8 mouse cellular contexts compared by ENCODE assay signal in the genomic region with DNA sequence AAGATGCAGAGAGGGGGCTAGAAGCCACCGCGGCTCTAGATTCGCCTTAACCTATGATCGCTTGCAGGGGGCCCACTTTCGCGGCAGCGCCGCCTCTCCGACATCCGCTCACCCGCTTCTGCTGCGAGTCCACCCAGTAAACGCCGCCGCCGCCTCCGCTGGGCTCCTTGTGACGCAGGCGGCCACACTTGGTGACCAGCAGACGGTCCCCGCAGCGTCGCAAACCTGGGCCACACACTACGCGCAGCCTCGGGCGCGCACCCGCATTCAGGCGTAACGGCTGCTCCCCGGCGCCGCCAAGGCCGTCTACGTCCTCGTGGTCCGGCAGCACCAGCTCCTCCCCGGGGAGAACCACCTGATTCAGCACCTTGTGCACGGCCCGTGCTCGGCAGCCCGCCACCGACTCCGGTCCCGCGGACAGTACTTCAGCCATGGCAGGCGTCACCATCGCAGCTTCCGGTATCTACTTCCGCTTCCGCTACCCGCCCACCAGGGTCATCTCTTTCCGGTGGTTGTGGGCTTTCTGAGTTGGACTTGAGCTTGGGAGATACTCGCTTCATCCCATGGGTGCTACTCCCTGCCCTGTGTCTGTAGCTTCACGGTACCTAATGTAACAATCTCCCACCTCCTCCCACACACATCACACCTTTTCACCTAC. TPM values are rescaled to one million over a fixed set of nuclear protein-coding genes. Genes with fewer than 3 reads are reported as not detected.
A peak's percentile ranks its signal among the peaks of the same experiment; 100 is the strongest.
DNase-seq lines count a peak whose midpoint lies in the region; ATAC-seq and TF ChIP-seq lines count a peak whose summit lies in the region.

No protein-coding gene starts in this region.

- intact Hi-C loops in heart, postnatal 10 days (cut with DNase I), result no loop called here

- TF ChIP-seq EP300 in ES-Bruce4 (IDR thresholded peaks at IDR 0.05; ENCODE audit: insufficient read depth, low read depth, low read length), result no peak
- TF ChIP-seq EP300 in stomach, postnatal 0 days (optimal IDR thresholded peaks at IDR 0.05), result no peak

- 1% methylated on average over 56 of the region's 56 CpGs for WGBS in forebrain, embryonic 13.5 days
- under 1% methylated on average over 56 of the region's 56 CpGs for WGBS in liver, embryonic 16.5 days (ENCODE audit: insufficient replicate concordance)
- under 1% methylated on average over 56 of the region's 56 CpGs for WGBS in neural tube, embryonic 12.5 days
- under 1% methylated on average over 56 of the region's 56 CpGs for WGBS in stomach, postnatal 0 days

- TF ChIP-seq POLR2A in ES-Bruce4 (IDR thresholded peaks at IDR 0.05; ENCODE audit: insufficient read depth, low read length), result peak; percentile 77

- DNase-seq in heart, postnatal 10 days, result peak; percentile 88 to 93
- peak; percentile 86 to 92 for DNase-seq in kidney, postnatal 4 days
- DNase-seq in stomach, postnatal 0 days (ENCODE audit: low spot score), result peak; percentile 85

- peak overlapping the region; percentile 87 for H3K4me3 ChIP-seq in ES-Bruce4 (ENCODE audit: low read depth, low read length)
- H3K4me3 ChIP-seq in forebrain, embryonic 13.5 days, result peak overlapping the region; percentile 90
- peak overlapping the region; percentile 88 for H3K4me3 ChIP-seq in liver, embryonic 16.5 days (ENCODE audit: low read depth, low read length)
- peak overlapping the region; percentile 93 for H3K4me3 ChIP-seq in neural tube, embryonic 12.5 days
- H3K4me3 ChIP-seq in stomach, postnatal 0 days (ENCODE audit: low read depth, low read length), result peak overlapping the region; percentile 86

- H3K4me2 ChIP-seq in forebrain, embryonic 13.5 days, result peak overlapping the region; percentile 80
- H3K4me2 ChIP-seq in liver, embryonic 16.5 days (ENCODE audit: low read depth, low read length), result peak overlapping the region; percentile 79
- H3K4me2 ChIP-seq in neural tube, embryonic 12.5 days (replicated peaks), result peak overlapping the region; percentile 79
- peak overlapping the region; percentile 75 for H3K4me2 ChIP-seq in stomach, postnatal 0 days (replicated peaks; ENCODE audit: low read depth)

- H3K4me1 ChIP-seq in ES-Bruce4 (ENCODE audit: control insufficient read depth, insufficient read depth, low read length), result no peaks in the 10 kb centered on the region
- peaks cover 16% of the 10 kb centered on the region for H3K4me1 ChIP-seq in forebrain, embryonic 13.5 days
- H3K4me1 ChIP-seq in liver, embryonic 16.5 days (ENCODE audit: control insufficient read depth, low read depth, low read length), result peaks cover 11% of the 10 kb centered on the region; the same call in 1 of the 2 replicates
- peaks cover 15% of the 10 kb centered on the region for H3K4me1 ChIP-seq in neural tube, embryonic 12.5 days
- H3K4me1 ChIP-seq in stomach, postnatal 0 days (replicated peaks; ENCODE audit: control insufficient read depth, insufficient read depth), result peaks cover 4% of the 10 kb centered on the region; the same call in 1 of the 2 replicates

- H3K27me3 ChIP-seq in ES-Bruce4 (ENCODE audit: control insufficient read depth, insufficient read depth, low read length, poor library complexity, severe bottlenecking), result no peaks in the 10 kb centered on the region
- peaks cover 26% of the 10 kb centered on the region for H3K27me3 ChIP-seq in forebrain, embryonic 13.5 days
- H3K27me3 ChIP-seq in liver, embryonic 16.5 days (ENCODE audit: control insufficient read depth, insufficient read depth, low read depth, low read length), result no peaks in the 10 kb centered on the region
- peaks cover 22% of the 10 kb centered on the region for H3K27me3 ChIP-seq in neural tube, embryonic 12.5 days (replicated peaks)
- H3K27me3 ChIP-seq in stomach, postnatal 0 days (ENCODE audit: control insufficient read depth, insufficient read depth, low read length), result no peaks in the 10 kb centered on the region

- no peak for TF ChIP-seq CTCF in ES-Bruce4 (IDR thresholded peaks at IDR 0.05; ENCODE audit: low read depth, low read length)
- no peak; the same call in 1 of the 2 replicates for TF ChIP-seq CTCF in stomach, postnatal 0 days (IDR thresholded peaks at IDR 0.05; ENCODE audit: low read depth)

- peak overlapping the region; percentile 83 for H3K9ac ChIP-seq in ES-Bruce4 (ENCODE audit: low read depth, poor library complexity, severe bottlenecking)
- H3K9ac ChIP-seq in forebrain, embryonic 13.5 days, result peak overlapping the region; percentile 93
- peak overlapping the region; percentile 89 for H3K9ac ChIP-seq in liver, embryonic 16.5 days (ENCODE audit: low read depth, low read length)
- peak overlapping the region; percentile 91 for H3K9ac ChIP-seq in neural tube, embryonic 12.5 days
- peak overlapping the region; percentile 95 for H3K9ac ChIP-seq in stomach, postnatal 0 days (ENCODE audit: low read length)

- H3K27ac ChIP-seq in ES-Bruce4 (ENCODE audit: insufficient read depth, low read length), result no peak overlapping the region
- peak overlapping the region; percentile 77 for H3K27ac ChIP-seq in forebrain, embryonic 13.5 days
- peak overlapping the region; percentile 81 for H3K27ac ChIP-seq in liver, embryonic 16.5 days (ENCODE audit: low read length)
- H3K27ac ChIP-seq in neural tube, embryonic 12.5 days, result peak overlapping the region; percentile 65
- peak overlapping the region; percentile 94 for H3K27ac ChIP-seq in stomach, postnatal 0 days (replicated peaks)

- ATAC-seq in cerebellum, adult (ENCODE audit: insufficient number of reproducible peaks, low FRiP score, low TSS enrichment), result peak; percentile 90
- peak; percentile 89 for ATAC-seq in forebrain, embryonic 13.5 days
- ATAC-seq in liver, embryonic 16.5 days (ENCODE audit: low read depth), result peak; percentile 82
- peak; percentile 87 for ATAC-seq in neural tube, embryonic 12.5 days (ENCODE audit: low FRiP score, low read depth)
- ATAC-seq in stomach, postnatal 0 days (ENCODE audit: low FRiP score, low TSS enrichment), result peak; percentile 94

- peaks cover 7% of the 10 kb centered on the region for H3K36me3 ChIP-seq in ES-Bruce4 (ENCODE audit: control insufficient read depth, insufficient read depth, low read length, poor library complexity, severe bottlenecking)
- peaks cover 28% of the 10 kb centered on the region for H3K36me3 ChIP-seq in forebrain, embryonic 13.5 days (ENCODE audit: poor library complexity, severe bottlenecking)
- peaks cover 12% of the 10 kb centered on the region for H3K36me3 ChIP-seq in liver, embryonic 16.5 days (ENCODE audit: control insufficient read depth, insufficient read depth)
- peaks cover 27% of the 10 kb centered on the region for H3K36me3 ChIP-seq in neural tube, embryonic 12.5 days
- H3K36me3 ChIP-seq in stomach, postnatal 0 days (ENCODE audit: control insufficient read depth, insufficient read depth, low read length), result peaks cover 7% of the 10 kb centered on the region

- no peaks in the 10 kb centered on the region for H3K9me3 ChIP-seq in ES-Bruce4 (replicated peaks; ENCODE audit: control insufficient read depth, insufficient read depth, low read length, poor library complexity, severe bottlenecking)
- H3K9me3 ChIP-seq in forebrain, embryonic 13.5 days (replicated peaks), result no peaks in the 10 kb centered on the region
- H3K9me3 ChIP-seq in liver, embryonic 16.5 days (replicated peaks; ENCODE audit: control insufficient read depth, low read length), result no peaks in the 10 kb centered on the region
- H3K9me3 ChIP-seq in neural tube, embryonic 12.5 days, result no peaks in the 10 kb centered on the region
- H3K9me3 ChIP-seq in stomach, postnatal 0 days (ENCODE audit: control insufficient read depth, low read length), result no peaks in the 10 kb centered on the region

RNA-seq across cellular contexts. Expression of a gene that starts 21.6 kb away (rescaled TPM):
- 12.1 and 12.8 TPM in 2 replicates for polyA plus RNA-seq in ES-Bruce4 (2011; ENCODE audit: insufficient read depth, insufficient read length, low read depth, missing spikeins)
- polyA plus RNA-seq in forebrain, embryonic 13.5 days (2015; fragmentation: Nextera tagmentation; extraction: Ambion mirVana), result 7.3 and 7.4 TPM in 2 replicates
- 10 to 100 TPM; 19.8 to 21.0 TPM for total RNA-seq in heart, postnatal 10 days (2021)
- 5.1 and 6.2 TPM in 2 replicates for polyA plus RNA-seq in liver, embryonic 16.5 days (2015; fragmentation: Nextera tagmentation; extraction: Ambion mirVana)
- 15.1 and 15.6 TPM in 2 replicates for polyA plus RNA-seq in neural tube, embryonic 12.5 days (2016; fragmentation: Nextera tagmentation; extraction: Ambion mirVana)
- polyA plus RNA-seq in stomach, postnatal 0 days (2015; fragmentation: Nextera tagmentation; extraction: Ambion mirVana), result 9.1 and 10.5 TPM in 2 replicates

RNA-seq across cellular contexts. Expression of a gene that starts 22.2 kb away (rescaled TPM):
- polyA plus RNA-seq in ES-Bruce4 (2011; ENCODE audit: insufficient read depth, insufficient read length, low read depth, missing spikeins), result 60.0 and 73.4 TPM in 2 replicates
- polyA plus RNA-seq in forebrain, embryonic 13.5 days (2015; fragmentation: Nextera tagmentation; extraction: Ambion mirVana), result 71.3 and 73.6 TPM in 2 replicates
- total RNA-seq in heart, postnatal 10 days (2021), result 10 to 100 TPM; 11.2 to 16.9 TPM
- polyA plus RNA-seq in liver, embryonic 16.5 days (2015; fragmentation: Nextera tagmentation; extraction: Ambion mirVana), result 39.7 and 42.7 TPM in 2 replicates
- 66.1 and 66.4 TPM in 2 replicates for polyA plus RNA-seq in neural tube, embryonic 12.5 days (2016; fragmentation: Nextera tagmentation; extraction: Ambion mirVana)
- polyA plus RNA-seq in stomach, postnatal 0 days (2015; fragmentation: Nextera tagmentation; extraction: Ambion mirVana), result 41.5 and 43.7 TPM in 2 replicates

RNA-seq across cellular contexts. Expression of a gene that starts 23.4 kb away (rescaled TPM):
- 19.7 and 19.8 TPM in 2 replicates for polyA plus RNA-seq in ES-Bruce4 (2011; ENCODE audit: insufficient read depth, insufficient read length, low read depth, missing spikeins)
- polyA plus RNA-seq in forebrain, embryonic 13.5 days (2015; fragmentation: Nextera tagmentation; extraction: Ambion mirVana), result 16.6 and 22.1 TPM in 2 replicates
- total RNA-seq in heart, postnatal 10 days (2021), result 1 to 10 TPM; 4.9 to 6.1 TPM
- polyA plus RNA-seq in liver, embryonic 16.5 days (2015; fragmentation: Nextera tagmentation; extraction: Ambion mirVana), result 4.1 and 4.5 TPM in 2 replicates
- polyA plus RNA-seq in neural tube, embryonic 12.5 days (2016; fragmentation: Nextera tagmentation; extraction: Ambion mirVana), result 18.7 and 22.1 TPM in 2 replicates
- 10.7 and 10.9 TPM in 2 replicates for polyA plus RNA-seq in stomach, postnatal 0 days (2015; fragmentation: Nextera tagmentation; extraction: Ambion mirVana)
